Mouse (Mus musculus) cortical plate, adult 2 months (tissue): ENCODE results near the gene 1700088E04Rik. TPM values are rescaled to one million over a fixed set of nuclear protein-coding genes. Genes with fewer than 3 reads are reported as not detected.

ENCODE experiments used
- H3K27ac ChIP-seq: fragments of 200-500 bp; 2 replicates; pipeline ENCODE4 v1.5.1; 2012; ENCODE audit warnings: low read length, control low read depth, inconsistent platforms; ENCODE audit not compliant: insufficient read depth
- H3K4me1 ChIP-seq: fragments of 200-500 bp; 2 replicates; pipeline ENCODE4 v1.6.1; 2011; ENCODE audit warnings: low read length; ENCODE audit not compliant: control insufficient read depth, insufficient read depth
- H3K4me3 ChIP-seq: fragments of 200-500 bp; 2 replicates; pipeline ENCODE4 v1.5.1; 2011; ENCODE audit warnings: mild to moderate bottlenecking, low read length, control low read depth; ENCODE audit not compliant: insufficient read depth
- CTCF ChIP-seq: fragments of 200-500 bp; IDR thresholded peaks from 2 replicates; pipeline ENCODE4 v1.5.1; 2011; ENCODE audit warnings: mild to moderate bottlenecking, control low read depth, low read length; ENCODE audit not compliant: insufficient read depth; ENCODE audit errors: extremely low read depth
- POLR2A ChIP-seq: fragments of 200-500 bp; IDR thresholded peaks from 2 replicates; pipeline ENCODE4 v1.6.1; 2011; ENCODE audit warnings: mild to moderate bottlenecking, low read length, control low read depth; ENCODE audit not compliant: insufficient read depth; ENCODE audit errors: extremely low read depth
- polyA plus RNA-seq: library from polyadenylated mRNA; depleted of rRNA; stranded (reverse); fragments of >200 nt; gene quantifications from 2 replicates; pipeline ENCODE4 v1.2.3, GENCODE M21; 2012; rRNA removed

The 1700088E04Rik gene
- polyA plus RNA-seq, 1 experiment: 16.5 TPM

- Histone ChIP-seq H3K4me3 (no peak overlapping the region), H3K4me1 (peaks cover 2% of the 10 kb centered on the region), H3K27ac (peak overlapping the region; percentile 87; the same call in 1 of the 2 replicates)
- no peak for TF ChIP-seq CTCF
- no peak for TF ChIP-seq POLR2A
Observed at GRCm38 (mm10) chr15:79097135-79097534, 43.9 kb downstream of the 1700088E04Rik start.

- H3K4me1 ChIP-seq: peaks cover 2% of the 10 kb centered on the region
- no peak for TF ChIP-seq CTCF
- no peak overlapping the region; the same call in 1 of the 2 replicates for H3K27ac ChIP-seq
- H3K4me3 ChIP-seq: no peak overlapping the region
Observed at GRCm38 (mm10) chr15:79096556-79096955, 44.5 kb downstream of the 1700088E04Rik start.

- no peak for TF ChIP-seq POLR2A
- no peak for TF ChIP-seq CTCF
- Histone ChIP-seq H3K27ac (no peak overlapping the region), H3K4me3 (no peak overlapping the region), H3K4me1 (peaks cover 2% of the 10 kb centered on the region)
Observed at GRCm38 (mm10) chr15:79095483-79095882, 45.6 kb downstream of the 1700088E04Rik start.

GRCm38 (mm10) chr15:79093083-79093839 is 47.8 kb downstream of the 1700088E04Rik start:
- H3K4me1 ChIP-seq: peaks cover 2% of the 10 kb centered on the region
- no peak overlapping the region for H3K4me3 ChIP-seq
- no peak overlapping the region for H3K27ac ChIP-seq
- peak; percentile 82 for TF ChIP-seq CTCF
- TF ChIP-seq POLR2A: no peak

GRCm38 (mm10) chr15:79092284-79092683 is 48.8 kb downstream of the 1700088E04Rik start:
- H3K27ac ChIP-seq: no peak overlapping the region
- 0 out of 2 replicates have a peak, but pooled peaks cover 2% of the 10 kb centered on the region for H3K4me1 ChIP-seq
- TF ChIP-seq CTCF: no peak
- TF ChIP-seq POLR2A: no peak
- H3K4me3 ChIP-seq: no peak overlapping the region

GRCm38 (mm10) chr15:79079567-79079966 is 61.5 kb downstream of the 1700088E04Rik start:
- TF ChIP-seq POLR2A (no peak), CTCF (no peak)
- no peak overlapping the region for H3K4me3 ChIP-seq
- no peaks in the 10 kb centered on the region; the same call in 1 of the 2 replicates for H3K4me1 ChIP-seq
- H3K27ac ChIP-seq: no peak overlapping the region

Other genes starting within 250 kb of the 1700088E04Rik start
- 0.08 and 0.09 TPM in 2 replicates for gene Gm49510, start 241.6 kb downstream of the 1700088E04Rik start, polyA plus RNA-seq
- 39.5 and 42.2 TPM in 2 replicates for gene Sh3bp1, start 241.5 kb downstream of the 1700088E04Rik start, polyA plus RNA-seq
- gene Pdxp, start 227.3 kb downstream of the 1700088E04Rik start, polyA plus RNA-seq: 226 and 238 TPM in 2 replicates
- gene Lgals1, start 214.5 kb downstream of the 1700088E04Rik start, polyA plus RNA-seq: 42.9 and 44.4 TPM in 2 replicates
- 38.9 and 39.5 TPM in 2 replicates for gene Nol12, start 206.3 kb downstream of the 1700088E04Rik start, polyA plus RNA-seq
- gene Triobp, start 193.5 kb downstream of the 1700088E04Rik start, polyA plus RNA-seq: 10.3 and 11.0 TPM in 2 replicates
- gene H1f0, start 112.8 kb downstream of the 1700088E04Rik start, polyA plus RNA-seq: 109 and 124 TPM in 2 replicates
- 0.26 and 0.38 TPM in 2 replicates for gene Galr3, start 99.4 kb downstream of the 1700088E04Rik start, polyA plus RNA-seq
- 26.5 and 28.2 TPM in 2 replicates for gene Ankrd54, start 78.4 kb downstream of the 1700088E04Rik start, polyA plus RNA-seq
- 86.8 and 93.0 TPM in 2 replicates for gene Eif3l, start 66.1 kb downstream of the 1700088E04Rik start, polyA plus RNA-seq
- gene Micall1, start 32.4 kb downstream of the 1700088E04Rik start, polyA plus RNA-seq: 25.0 and 27.6 TPM in 2 replicates
- gene Polr2f, start 244 bp downstream of the 1700088E04Rik start, polyA plus RNA-seq: 131 and 134 TPM in 2 replicates
- 60.8 and 69.3 TPM in 2 replicates for gene Sox10, start 24.0 kb upstream of the 1700088E04Rik start, polyA plus RNA-seq
- 82.6 and 90.5 TPM in 2 replicates for gene Pick1, start 87.9 kb upstream of the 1700088E04Rik start, polyA plus RNA-seq
- gene Gm49486, start 88.1 kb upstream of the 1700088E04Rik start, polyA plus RNA-seq: 0.72 and 1.2 TPM in 2 replicates
- gene Slc16a8, start 113.5 kb upstream of the 1700088E04Rik start, polyA plus RNA-seq: 0.15 TPM in 1 of 2 replicates, not detected in the other
- gene Baiap2l2, start 144.3 kb upstream of the 1700088E04Rik start, polyA plus RNA-seq: 4.6 and 4.7 TPM in 2 replicates
- 27.4 and 28.9 TPM in 2 replicates for gene Pla2g6, start 187.1 kb upstream of the 1700088E04Rik start, polyA plus RNA-seq
- 0.71 and 0.78 TPM in 2 replicates for gene Maff, start 205.4 kb upstream of the 1700088E04Rik start, polyA plus RNA-seq